14 mouse cellular contexts compared by ENCODE assay signal in genomic region chr13:111384011-111384985, GRCm38 (mm10).
DNase-seq lines count a peak whose midpoint lies in the region; ATAC-seq and TF ChIP-seq lines count a peak whose summit lies in the region.
"Had no signal": no experiment of that assay in that cellular context is flagged by ENCODE, and none has a peak within 500 bp of the region (broad histone marks: within the 10 kb centered on the region; RNA-seq: fewer than 3 reads in every experiment).

No protein-coding gene starts in this region.

- H3K4me3 ChIP-seq in heart, embryonic 11.5 days (ENCODE audit: low read depth, low read length) = no peak overlapping the region
- no peak overlapping the region for H3K4me3 ChIP-seq in stomach, embryonic 15.5 days (replicated peaks)
- H3K4me3 ChIP-seq in stomach, postnatal 0 days (ENCODE audit: low read depth, low read length) = no peak overlapping the region
- H3K4me3 ChIP-seq: embryonic facial prominence, embryonic 13.5 days; liver, embryonic 12.5 days had no signal

- TF ChIP-seq EP300 in stomach, postnatal 0 days (optimal IDR thresholded peaks at IDR 0.05) = no peak

- 69% methylated on average over 12 of the region's 12 CpGs for WGBS in heart, embryonic 11.5 days (ENCODE audit: insufficient replicate concordance)
- WGBS in stomach, embryonic 15.5 days = 57% methylated on average over 12 of the region's 12 CpGs
- WGBS in stomach, postnatal 0 days = 58% methylated on average over 12 of the region's 12 CpGs

- no peak for TF ChIP-seq CTCF in stomach, postnatal 0 days (IDR thresholded peaks at IDR 0.05; ENCODE audit: low read depth)

- no peak overlapping the region for H3K9ac ChIP-seq in heart, embryonic 11.5 days (ENCODE audit: low read depth, low read length)
- no peak overlapping the region for H3K9ac ChIP-seq in stomach, embryonic 15.5 days
- no peak overlapping the region for H3K9ac ChIP-seq in stomach, postnatal 0 days (ENCODE audit: low read length)
- H3K9ac ChIP-seq: embryonic facial prominence, embryonic 13.5 days; liver, embryonic 12.5 days had no signal

- H3K36me3 ChIP-seq in heart, embryonic 11.5 days (ENCODE audit: control insufficient read depth, insufficient read depth, low read length) = no peaks in the 10 kb centered on the region
- no peaks in the 10 kb centered on the region for H3K36me3 ChIP-seq in stomach, embryonic 15.5 days
- H3K36me3 ChIP-seq in stomach, postnatal 0 days (ENCODE audit: control insufficient read depth, insufficient read depth, low read length) = no peaks in the 10 kb centered on the region
- H3K36me3 ChIP-seq: embryonic facial prominence, embryonic 13.5 days; liver, embryonic 12.5 days had no signal

- H3K4me1 ChIP-seq in heart, embryonic 11.5 days (ENCODE audit: control insufficient read depth, insufficient read depth, low read length) = no peaks in the 10 kb centered on the region
- H3K4me1 ChIP-seq in stomach, embryonic 15.5 days = no peaks in the 10 kb centered on the region
- no peaks in the 10 kb centered on the region for H3K4me1 ChIP-seq in stomach, postnatal 0 days (replicated peaks; ENCODE audit: control insufficient read depth, insufficient read depth)
- H3K4me1 ChIP-seq: embryonic facial prominence, embryonic 13.5 days; liver, embryonic 12.5 days had no signal

- no peaks in the 10 kb centered on the region for H3K27me3 ChIP-seq in heart, embryonic 11.5 days (ENCODE audit: control insufficient read depth, insufficient read depth, low read length)
- H3K27me3 ChIP-seq in stomach, embryonic 15.5 days (replicated peaks) = no peaks in the 10 kb centered on the region
- no peaks in the 10 kb centered on the region for H3K27me3 ChIP-seq in stomach, postnatal 0 days (ENCODE audit: control insufficient read depth, insufficient read depth, low read length)
- H3K27me3 ChIP-seq: embryonic facial prominence, embryonic 13.5 days; liver, embryonic 12.5 days; Patski had no signal

- H3K27ac ChIP-seq in heart, embryonic 11.5 days (ENCODE audit: low read depth, low read length) = no peak overlapping the region
- H3K27ac ChIP-seq in stomach, embryonic 15.5 days = 0 out of 2 replicates have a peak overlapping the region, but pooled peaks have one; percentile 31
- no peak overlapping the region for H3K27ac ChIP-seq in stomach, postnatal 0 days (replicated peaks)
- H3K27ac ChIP-seq: embryonic facial prominence, embryonic 13.5 days; liver, embryonic 12.5 days had no signal

- ATAC-seq in heart, embryonic 11.5 days (replicated peaks; ENCODE audit: insufficient number of reproducible peaks, low FRiP score, low TSS enrichment) = no peak; the same call in 1 of the 2 replicates
- no peak for ATAC-seq in stomach, embryonic 15.5 days (ENCODE audit: insufficient read depth, low FRiP score, low read depth)
- ATAC-seq in stomach, postnatal 0 days (ENCODE audit: low FRiP score, low TSS enrichment) = no peak
- ATAC-seq: liver, embryonic 12.5 days; Patski had no signal

- H3K4me2 ChIP-seq in heart, embryonic 11.5 days = no peak overlapping the region
- H3K4me2 ChIP-seq in stomach, embryonic 15.5 days = no peak overlapping the region
- no peak overlapping the region for H3K4me2 ChIP-seq in stomach, postnatal 0 days (replicated peaks; ENCODE audit: low read depth)
- H3K4me2 ChIP-seq: embryonic facial prominence, embryonic 13.5 days; liver, embryonic 12.5 days had no signal

- no peaks in the 10 kb centered on the region for H3K9me3 ChIP-seq in heart, embryonic 11.5 days (replicated peaks; ENCODE audit: control insufficient read depth, low read length)
- no peaks in the 10 kb centered on the region for H3K9me3 ChIP-seq in stomach, embryonic 15.5 days
- H3K9me3 ChIP-seq in stomach, postnatal 0 days (ENCODE audit: control insufficient read depth, low read length) = no peaks in the 10 kb centered on the region
- H3K9me3 ChIP-seq: embryonic facial prominence, embryonic 13.5 days; liver, embryonic 12.5 days had no signal

- intact Hi-C loops in left cerebral cortex, postnatal 14 days (cut with DNase I) = no loop called here

- DNase-seq in heart, adult 11 months = peak; percentile 61
- DNase-seq in left cerebral cortex, postnatal 14 days (ENCODE audit: low spot score in 2 of 2) = peak; percentile 16 to 34
- no peak for DNase-seq in left cerebral cortex, adult 8-10 months (ENCODE audit: low spot score in 2 of 2)
- no peak for DNase-seq in stomach, postnatal 0 days (ENCODE audit: low spot score)
- peak; percentile 55 for DNase-seq in telencephalon, adult 2 months (ENCODE audit: low read depth, low spot score)
- DNase-seq in c-Kit-positive CD71-positive TER-119-positive erythroid progenitor cells, embryonic 14.5 days (ENCODE audit: low spot score) = no peak
- DNase-seq: adrenal gland, adult 2 months; kidney, postnatal 36 days; thymus, adult 18-20 months had no signal

Comparison
In these comparisons a context has a peak if more than half of its experiments do, and no peak if none do; other contexts are left out.
1. DNase-seq: peak in heart, adult 11 months (single experiment), left cerebral cortex, postnatal 14 days (2 of 2) and telencephalon, adult 2 months (single experiment); none in left cerebral cortex, adult 8-10 months (0 of 2), stomach, postnatal 0 days (single experiment) and c-Kit-positive CD71-positive TER-119-positive erythroid progenitor cells, embryonic 14.5 days (single experiment).